Mouse (Mus musculus) erythroblast, embryonic 14.5 days (primary cell): ENCODE results near the gene Tmem240. TPM values are rescaled to one million over a fixed set of nuclear protein-coding genes. Genes with fewer than 3 reads are reported as not detected.
"Not testable (repeated sequence)": the region's sequence is repeated elsewhere in the genome, so short reads cannot be mapped to it uniquely, and the experiment has no call there.

Experiments used
- H3K27me3 ChIP-seq: 2 replicates; pipeline ENCODE4 v1.6.1; 2012; ENCODE audit warnings: inconsistent platforms; ENCODE audit not compliant: control insufficient read depth
- H3K36me3 ChIP-seq: 2 replicates; pipeline ENCODE4 v1.6.1; 2012; ENCODE audit warnings: mild to moderate bottlenecking, inconsistent platforms; ENCODE audit not compliant: control insufficient read depth
- H3K4me1 ChIP-seq: 2 replicates; pipeline ENCODE4 v1.6.1; 2012; ENCODE audit warnings: inconsistent platforms; ENCODE audit not compliant: control insufficient read depth
- H3K4me3 ChIP-seq: replicated peaks from 2 replicates; pipeline ENCODE3; 2012; ENCODE audit warnings: moderate library complexity, mild to moderate bottlenecking, inconsistent platforms
- H3K9me3 ChIP-seq: 2 replicates; pipeline ENCODE4 v1.6.1; 2012; ENCODE audit warnings: low read length, inconsistent platforms, mixed read lengths; ENCODE audit not compliant: control insufficient read depth
- GATA1 ChIP-seq: IDR thresholded peaks from 2 replicates; pipeline ENCODE4 v1.6.1; 2012; ENCODE audit warnings: low read length, inconsistent platforms, mixed read lengths
- TAL1 ChIP-seq: IDR thresholded peaks from 3 replicates; pipeline ENCODE4 v1.6.1; 2012; ENCODE audit warnings: low read length, inconsistent platforms, mixed read lengths
- polyA plus RNA-seq: library from polyadenylated mRNA; stranded (reverse); fragments of >175 nt; gene quantifications from 2 replicates; pipeline ENCODE4 v1.2.3, GENCODE M21; 2012

Tmem240 gene
- polyA plus RNA-seq, 1 experiment = 0.01 TPM

DNA sequence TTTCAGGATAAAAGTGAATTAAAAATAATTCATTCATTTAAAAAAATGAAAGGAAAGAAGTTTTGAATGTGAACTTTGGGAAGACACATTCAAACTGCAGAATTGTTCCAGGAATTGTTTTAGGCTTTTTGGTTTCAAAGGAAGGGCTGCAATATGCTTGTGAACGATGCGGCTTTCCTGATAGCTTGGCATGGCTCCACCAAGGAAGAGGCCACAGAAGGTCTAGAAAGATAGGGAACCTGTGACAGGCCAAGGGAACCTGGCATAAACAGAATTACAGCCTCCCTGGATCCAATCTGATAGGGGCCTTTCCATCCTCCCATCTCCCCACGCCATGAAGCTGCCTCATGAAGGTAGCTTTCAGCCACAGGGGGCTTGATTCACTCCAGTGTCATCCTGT is 53.7 kb downstream of the Tmem240 start:
- Histone ChIP-seq H3K27me3 (peaks cover 28% of the 10 kb centered on the region), H3K36me3 (no peaks in the 10 kb centered on the region), H3K4me3 (peak overlapping the region; percentile 14), H3K9me3 (no peaks in the 10 kb centered on the region; the same call in 1 of the 2 replicates), H3K4me1 (peaks cover 58% of the 10 kb centered on the region)
- TF ChIP-seq TAL1 = peak; percentile 40; the same call in 1 of the 3 replicates
- no peak for TF ChIP-seq GATA1

GRCm38 (mm10) chr4:155788833-155789232 is 54.2 kb downstream of the Tmem240 start:
- H3K9me3 ChIP-seq, H3K36me3 ChIP-seq, H3K4me3 ChIP-seq: not testable (repeated sequence)
- peaks cover 26% of the 10 kb centered on the region for H3K27me3 ChIP-seq
- peaks cover 54% of the 10 kb centered on the region for H3K4me1 ChIP-seq

DNA sequence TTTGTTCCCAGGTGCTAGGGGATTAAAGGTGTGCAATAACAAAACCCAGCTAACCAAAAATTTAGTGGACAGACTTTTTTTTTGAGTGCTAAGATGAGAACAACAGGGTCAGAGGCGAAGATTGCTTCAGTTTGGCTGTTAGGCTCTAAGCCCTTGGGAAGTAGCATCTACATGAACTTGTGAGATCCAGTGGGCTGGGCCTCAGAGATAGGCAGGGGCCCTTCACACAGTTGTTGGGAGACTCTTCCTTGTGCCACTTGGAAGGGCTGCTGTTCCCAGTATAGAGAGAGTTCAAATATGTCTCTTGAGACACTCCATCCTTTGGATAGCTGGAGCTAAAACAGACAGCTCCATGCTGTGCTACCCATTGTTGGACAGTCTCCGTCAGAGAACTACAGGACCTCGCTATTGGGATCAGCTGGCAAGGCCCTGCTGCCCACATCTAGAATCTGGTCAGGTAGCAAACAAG is 55.5 kb downstream of the Tmem240 start, which contains the start of gene Ankrd65:
Gene Ankrd65 (plus strand): TSS at position 419 of the 469 bp plus-strand sequence.
- peaks cover 42% of the 10 kb centered on the region for H3K4me1 ChIP-seq
- peaks cover 18% of the 10 kb centered on the region for H3K27me3 ChIP-seq
- TF ChIP-seq GATA1 (no peak), TAL1 (no peak)
- no peaks in the 10 kb centered on the region; the same call in 1 of the 2 replicates for H3K9me3 ChIP-seq
- no peak within 1 kb of the TSS for H3K4me3 ChIP-seq
- H3K36me3 ChIP-seq = no peaks in the 10 kb centered on the region

Other genes with a start within 250 kb of the Tmem240 start
- gene Gnb1, start 243.4 kb upstream of the Tmem240 start, polyA plus RNA-seq = 2.4 and 2.9 TPM in 2 replicates
- 1.0 and 1.9 TPM in 2 replicates for gene Nadk, start 172.4 kb upstream of the Tmem240 start, polyA plus RNA-seq
- 0.09 and 0.12 TPM in 2 replicates for gene Slc35e2, start 133.4 kb upstream of the Tmem240 start, polyA plus RNA-seq
- 5.0 and 6.4 TPM in 2 replicates for gene Cdk11b, start 109.9 kb upstream of the Tmem240 start, polyA plus RNA-seq
- gene Gm10563, start 89.4 kb upstream of the Tmem240 start, polyA plus RNA-seq = not detected in 2 replicates
- not detected in 2 replicates for gene Mmp23, start 81.4 kb upstream of the Tmem240 start, polyA plus RNA-seq
- gene Mib2, start 65.6 kb upstream of the Tmem240 start, polyA plus RNA-seq = 0.69 and 0.71 TPM in 2 replicates
- gene Fndc10, start 40.5 kb upstream of the Tmem240 start, polyA plus RNA-seq = 0.02 TPM in 1 of 2 replicates, not detected in the other
- gene Ssu72, start 30.0 kb upstream of the Tmem240 start, polyA plus RNA-seq = 0.83 and 1.1 TPM in 2 replicates
- 1.0 and 1.1 TPM in 2 replicates for gene Atad3a, start 26.3 kb downstream of the Tmem240 start, polyA plus RNA-seq
- 0.01 TPM in 1 of 2 replicates, not detected in the other for gene Vwa1, start 39.9 kb downstream of the Tmem240 start, polyA plus RNA-seq
- not detected in 2 replicates for gene Tmem88b, start 51.1 kb downstream of the Tmem240 start, polyA plus RNA-seq
- gene Ankrd65, start 55.6 kb downstream of the Tmem240 start, polyA plus RNA-seq = 0.10 TPM in 1 of 2 replicates, not detected in the other
- 1.9 and 2.3 TPM in 2 replicates for gene Mrpl20, start 68.1 kb downstream of the Tmem240 start, polyA plus RNA-seq
- gene Ccnl2, start 77.7 kb downstream of the Tmem240 start, polyA plus RNA-seq = 4.7 and 4.8 TPM in 2 replicates
- gene Aurkaip1, start 96.5 kb downstream of the Tmem240 start, polyA plus RNA-seq = 28.2 and 40.5 TPM in 2 replicates
- gene Mxra8, start 104.9 kb downstream of the Tmem240 start, polyA plus RNA-seq = 0.11 TPM in 1 of 2 replicates, not detected in the other
- gene Dvl1, start 112.6 kb downstream of the Tmem240 start, polyA plus RNA-seq = 8.1 and 8.2 TPM in 2 replicates
- gene Tas1r3, start 128.6 kb downstream of the Tmem240 start, polyA plus RNA-seq = not detected in 2 replicates
- gene Cptp, start 134.6 kb downstream of the Tmem240 start, polyA plus RNA-seq = 0.17 and 0.55 TPM in 2 replicates
- 0.94 and 1.8 TPM in 2 replicates for gene Ints11, start 134.7 kb downstream of the Tmem240 start, polyA plus RNA-seq
- 2.1 and 3.5 TPM in 2 replicates for gene Pusl1, start 157.0 kb downstream of the Tmem240 start, polyA plus RNA-seq
- gene Acap3, start 157.0 kb downstream of the Tmem240 start, polyA plus RNA-seq = 3.8 and 4.1 TPM in 2 replicates
- gene Ube2j2, start 209.0 kb downstream of the Tmem240 start, polyA plus RNA-seq = 12.5 and 13.5 TPM in 2 replicates
- 7.7 and 11.5 TPM in 2 replicates for gene C1qtnf12, start 227.5 kb downstream of the Tmem240 start, polyA plus RNA-seq